Mouse (Mus musculus): Measurements from ENCODE around the gene Gm28919.
"Not testable (repeated sequence)": the region's sequence is repeated elsewhere in the genome, so short reads cannot be mapped to it uniquely, and the experiment has no call there.

Gene Gm28919

DNA sequence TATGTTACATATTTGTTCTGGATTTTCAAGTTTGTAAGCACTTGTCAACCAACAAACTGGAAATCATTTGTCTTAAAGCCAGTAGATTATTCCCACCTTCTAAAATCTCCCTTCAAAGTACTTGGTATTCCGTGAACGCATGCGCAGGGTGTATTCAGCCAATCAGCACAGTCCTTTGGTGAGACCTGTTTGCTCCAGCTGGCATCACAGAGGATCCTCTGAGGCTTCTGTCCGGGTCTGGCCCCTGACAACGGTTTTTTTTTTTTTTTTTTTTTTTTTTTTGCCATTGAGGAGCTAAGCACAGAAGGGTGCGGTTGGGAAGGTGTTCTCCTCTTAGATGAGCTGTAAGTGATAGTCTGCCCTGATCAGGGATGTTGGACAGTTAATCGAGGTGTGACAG is at the start of gene Gm28919:
Gene Gm28919, plus strand, starts transcription at position 301 of the 400 bp plus-strand sequence.
- in situ Hi-C loops (cut with MboI, MseI) = not testable (repeated sequence)
